Mouse (Mus musculus) urinary bladder, postnatal 0 days (tissue): ENCODE measurements around the gene Os9. TPM values are rescaled to one million over a fixed set of nuclear protein-coding genes. Genes with fewer than 3 reads are reported as not detected.

Experiments used
- polyA plus RNA-seq: library from polyadenylated mRNA; unstranded; fragments of >200 nt; fragmentation: Nextera tagmentation; extraction: Ambion mirVana; gene quantifications from 2 replicates; pipeline ENCODE4 v1.2.1, GENCODE M21; 2015

Gene Os9
- polyA plus RNA-seq, result 56.6 and 59.5 TPM in 2 replicates

DNA sequence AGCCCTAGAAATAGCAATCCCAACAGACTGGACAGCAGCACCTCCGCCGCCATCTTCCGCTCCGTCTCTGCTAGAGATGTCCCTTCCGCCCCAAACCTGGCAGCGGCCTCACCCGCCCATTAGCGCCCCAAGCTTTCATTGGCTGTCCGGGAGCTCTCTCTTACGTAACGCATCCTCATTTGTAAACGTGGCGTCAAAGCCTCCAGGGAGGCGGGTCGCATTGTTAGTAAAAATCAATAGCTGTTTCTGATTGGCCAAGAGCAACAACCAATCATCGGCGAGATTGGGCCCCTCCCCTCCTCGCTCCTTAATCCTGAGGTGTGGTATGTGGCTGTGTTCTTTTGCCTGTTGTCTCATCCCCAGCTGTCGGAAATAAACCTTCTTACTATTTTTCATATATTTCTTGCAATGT lies at the start of gene Os9:
Gene Os9 (minus strand): TSS at position 66 of the 412 bp plus-strand sequence.

DNA sequence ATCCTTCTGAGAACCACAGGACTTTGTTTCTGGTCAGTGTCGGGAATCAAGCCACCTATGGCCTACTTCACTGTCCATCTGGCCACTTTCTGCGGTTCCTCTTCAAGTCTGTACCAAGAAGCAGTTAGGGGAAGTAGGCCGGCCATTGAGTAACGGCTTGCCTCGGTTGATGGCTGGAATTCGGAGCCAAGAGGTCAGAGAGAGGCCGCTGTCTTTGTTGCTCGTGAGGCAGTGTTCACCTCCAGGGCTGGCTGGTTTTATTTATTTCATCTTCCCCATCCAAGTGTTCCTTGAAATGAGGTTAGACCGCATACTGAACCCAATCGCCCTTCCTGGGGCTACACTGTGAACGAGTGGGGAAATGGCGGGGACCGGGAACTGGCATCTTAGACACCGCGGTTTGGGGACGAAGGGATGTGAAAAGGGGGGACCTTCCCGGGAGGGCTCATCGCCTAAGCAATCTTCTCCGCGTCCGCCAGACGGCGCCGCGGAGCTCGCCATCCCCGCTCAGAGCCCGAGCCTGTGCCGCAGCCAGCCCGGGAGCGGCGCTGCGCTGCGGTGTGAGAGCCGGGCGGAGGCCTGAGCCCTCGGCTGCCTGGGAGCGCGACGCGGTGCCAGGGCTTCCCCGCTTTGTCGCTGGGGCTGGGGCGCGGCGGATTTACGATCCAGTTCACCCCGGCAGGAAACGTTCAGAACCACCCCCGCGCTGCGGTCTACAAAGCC lies 43.9 kb upstream of the Os9 start, which contains the start of gene B4galnt1:
Gene B4galnt1 (plus strand): TSS at position 595 of the 723 bp plus-strand sequence.

DNA sequence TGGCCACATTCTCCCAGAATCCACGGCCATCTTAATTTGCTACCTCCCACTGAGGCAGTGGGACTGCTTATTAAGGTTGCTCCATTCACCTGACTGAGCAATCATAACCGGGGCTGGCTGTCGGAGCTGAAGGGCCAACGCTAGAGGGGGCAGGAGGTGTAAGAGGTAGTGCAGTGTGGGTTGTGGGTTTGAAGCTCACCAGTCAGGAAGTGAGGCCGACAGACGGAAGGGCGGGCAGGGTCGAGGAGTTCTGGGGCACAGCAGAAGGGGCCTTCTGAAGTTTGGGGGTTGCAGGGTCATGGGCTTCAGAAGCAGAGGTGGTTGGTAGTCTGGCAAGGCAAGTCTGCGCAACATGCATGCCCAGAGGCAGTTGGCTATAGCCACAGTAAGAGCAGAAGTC lies 45.9 kb downstream of the Os9 start, which contains the start of gene Agap2:
Gene Agap2 (plus strand): TSS at position 205 of the 400 bp plus-strand sequence.

DNA sequence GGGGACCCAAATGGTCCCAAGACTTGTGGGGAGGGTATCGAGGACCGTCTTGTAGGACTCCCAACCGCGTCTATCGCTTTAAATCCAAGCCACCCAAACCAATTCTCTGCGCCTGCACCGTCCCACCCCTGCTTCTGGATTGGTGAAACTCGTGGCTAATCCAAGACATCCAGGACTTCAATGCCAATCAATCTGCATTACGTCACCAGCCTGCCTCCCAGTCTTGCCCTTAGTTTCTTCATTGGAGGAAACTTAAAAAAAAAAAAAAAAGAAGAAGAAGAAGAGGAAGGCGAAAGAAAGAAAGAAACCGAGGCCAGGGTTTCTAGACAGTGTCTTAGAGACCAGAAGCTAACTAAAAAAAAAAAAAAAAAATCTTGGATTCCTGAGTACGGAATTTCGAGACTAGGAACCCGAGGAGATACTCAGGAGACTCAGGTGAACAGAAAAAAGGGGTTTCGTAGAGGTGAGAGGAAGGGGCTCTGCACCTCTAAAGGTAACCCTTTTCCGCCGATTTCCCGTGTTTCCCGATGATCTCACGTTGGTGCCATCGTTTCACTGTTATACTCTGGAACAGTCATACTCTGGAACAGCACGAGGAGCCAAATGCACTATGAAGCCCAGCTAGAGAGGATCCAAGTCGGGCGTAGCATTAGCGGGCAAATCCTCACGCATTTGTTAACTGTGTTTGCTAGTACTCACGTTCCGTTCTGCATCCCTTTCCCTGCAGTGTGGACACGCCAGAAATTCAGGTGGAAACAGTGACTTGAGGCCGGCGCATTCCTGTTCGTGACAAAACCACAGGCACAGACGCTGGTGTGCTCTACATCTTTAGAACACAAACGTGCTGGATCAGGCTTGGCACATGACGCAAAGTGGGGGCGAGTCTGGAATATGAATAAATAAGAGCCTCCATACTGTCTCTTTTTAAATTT lies 50.5 kb downstream of the Os9 start, which contains the start of gene Tspan31:
Gene Tspan31 (minus strand): TSS at position 75 of the 932 bp plus-strand sequence.

GRCm38 (mm10) chr10:127063239-127063872 lies 57.6 kb downstream of the Os9 start, which contains the start of gene Cdk4:
TSS of gene Cdk4 (plus strand) at chr10:127063534.

DNA sequence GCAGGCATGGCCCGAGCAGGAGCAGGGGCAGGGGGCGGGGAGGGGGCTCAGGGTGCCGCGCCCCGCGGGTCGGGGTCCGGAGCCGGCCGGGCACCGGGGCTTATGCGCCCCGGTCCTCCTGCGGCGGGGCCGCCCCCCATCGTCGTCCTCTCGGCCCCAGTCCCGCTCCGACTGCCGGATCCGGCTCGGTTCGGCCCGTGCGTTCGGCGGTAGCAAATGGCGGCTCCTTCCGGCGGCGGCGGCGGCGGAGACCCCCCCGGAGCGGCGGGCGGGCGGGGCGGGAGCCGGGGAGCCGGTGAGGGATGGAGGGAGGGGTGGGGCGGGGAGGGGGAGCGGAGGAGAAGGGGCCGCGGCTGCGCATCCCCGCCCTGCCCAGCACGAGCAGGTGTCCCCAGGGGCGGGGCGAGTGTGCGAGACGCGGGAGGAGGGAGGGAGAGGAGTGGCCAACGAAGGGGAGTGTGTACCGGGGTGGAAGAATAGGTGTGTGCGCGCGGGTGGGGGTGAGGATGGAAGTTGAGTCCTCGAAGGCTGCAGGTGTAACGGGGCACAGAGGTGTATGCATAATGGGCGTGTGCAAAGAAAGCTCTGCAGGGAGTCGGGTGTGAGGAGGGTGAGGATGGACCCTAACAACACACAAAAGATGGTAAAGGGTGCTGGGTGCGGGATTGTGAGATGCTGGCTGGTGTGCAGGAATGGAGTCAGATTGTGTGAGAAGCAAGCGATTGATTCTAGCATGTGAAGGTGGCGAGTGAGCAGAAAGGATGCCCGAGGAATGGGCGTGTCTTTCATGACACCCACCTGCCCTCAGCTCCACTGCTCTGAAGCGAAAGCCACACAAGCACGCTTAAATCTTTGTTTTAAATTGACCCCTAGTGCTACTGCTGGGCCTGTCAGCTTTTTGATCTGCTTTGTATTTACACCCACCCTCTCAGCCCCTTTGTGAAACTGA lies 60.7 kb downstream of the Os9 start, which contains the start of gene March9:
Gene March9 (minus strand): TSS at position 217 of the 949 bp plus-strand sequence.

GRCm38 (mm10) chr10:127047954-127048353 lies 73.0 kb downstream of the Os9 start, which contains the start of gene Cyp27b1:
TSS of gene Cyp27b1 (plus strand) at chr10:127048250.

Other genes starting within 250 kb of the Os9 start
- gene Atp23, start 219.8 kb downstream of the Os9 start, polyA plus RNA-seq, result 6.6 and 6.8 TPM in 2 replicates
- 49.0 TPM in 2 replicates for gene Ctdsp2, start 142.4 kb downstream of the Os9 start, polyA plus RNA-seq
- 0.22 and 0.30 TPM in 2 replicates for gene Avil, start 120.4 kb downstream of the Os9 start, polyA plus RNA-seq
- gene Tsfm, start 90.3 kb downstream of the Os9 start, polyA plus RNA-seq, result 41.3 and 42.6 TPM in 2 replicates
- gene Mettl1, start 79.7 kb downstream of the Os9 start, polyA plus RNA-seq, result 32.0 and 32.9 TPM in 2 replicates
- gene Eef1akmt3, start 79.6 kb downstream of the Os9 start, polyA plus RNA-seq, result 0.50 and 0.82 TPM in 2 replicates
- not detected in 2 replicates for gene Cyp27b1, start 72.9 kb downstream of the Os9 start, polyA plus RNA-seq
- gene March9, start 60.9 kb downstream of the Os9 start, polyA plus RNA-seq, result 0.29 and 0.46 TPM in 2 replicates
- gene Cdk4, start 57.6 kb downstream of the Os9 start, polyA plus RNA-seq, result 418 and 441 TPM in 2 replicates
- gene Tspan31, start 50.9 kb downstream of the Os9 start, polyA plus RNA-seq, result 97.1 and 105 TPM in 2 replicates
- gene Agap2, start 45.8 kb downstream of the Os9 start, polyA plus RNA-seq, result 0.18 TPM in 1 of 2 replicates, not detected in the other
- gene B4galnt1, start 44.1 kb upstream of the Os9 start, polyA plus RNA-seq, result 7.1 and 8.5 TPM in 2 replicates
- 0.63 and 1.5 TPM in 2 replicates for gene Slc26a10, start 59.5 kb upstream of the Os9 start, polyA plus RNA-seq
- 108 and 115 TPM in 2 replicates for gene Arhgef25, start 69.0 kb upstream of the Os9 start, polyA plus RNA-seq
- 48.2 and 48.6 TPM in 2 replicates for gene Dtx3, start 74.6 kb upstream of the Os9 start, polyA plus RNA-seq
- gene Pip4k2c, start 90.5 kb upstream of the Os9 start, polyA plus RNA-seq, result 19.6 and 20.3 TPM in 2 replicates
- 1.8 and 1.9 TPM in 2 replicates for gene Kif5a, start 142.2 kb upstream of the Os9 start, polyA plus RNA-seq
- gene Dctn2, start 145.2 kb upstream of the Os9 start, polyA plus RNA-seq, result 145 and 157 TPM in 2 replicates
- gene Mbd6, start 167.9 kb upstream of the Os9 start, polyA plus RNA-seq, result 8.3 and 9.1 TPM in 2 replicates
- gene Mars, start 190.7 kb upstream of the Os9 start, polyA plus RNA-seq, result 82.3 and 96.0 TPM in 2 replicates
- gene Arhgap9, start 200.8 kb upstream of the Os9 start, polyA plus RNA-seq, result 2.5 and 5.7 TPM in 2 replicates
- 4.4 and 6.2 TPM in 2 replicates for gene Gli1, start 220.8 kb upstream of the Os9 start, polyA plus RNA-seq
- gene Inhbe, start 233.3 kb upstream of the Os9 start, polyA plus RNA-seq, result not detected in 2 replicates
- gene Inhbc, start 249.3 kb upstream of the Os9 start, polyA plus RNA-seq, result not detected in 2 replicates